Mouse (Mus musculus): Measurements from ENCODE around the gene Zfp64.

GRCm38 (mm10) chr2:168904846-168905245, 50.5 kb downstream of the Zfp64 start:
- no peak for TF ChIP-seq CTCF (IDR thresholded peaks at IDR 0.05; ENCODE audit: extremely low read depth, insufficient read depth, insufficient read length, insufficient replicate concordance)
- no peak for TF ChIP-seq POLR2A (IDR thresholded peaks at IDR 0.05; ENCODE audit: low read depth, low read length)

All from spleen, adult 2 months (tissue).